Mouse (Mus musculus): ENCODE data around the gene Arrdc3.

Arrdc3 gene

GRCm38 (mm10) chr13:80920939-80921338, 37.8 kb downstream of the Arrdc3 start:
- no peak for ATAC-seq (ENCODE audit: low TSS enrichment)

DNA sequence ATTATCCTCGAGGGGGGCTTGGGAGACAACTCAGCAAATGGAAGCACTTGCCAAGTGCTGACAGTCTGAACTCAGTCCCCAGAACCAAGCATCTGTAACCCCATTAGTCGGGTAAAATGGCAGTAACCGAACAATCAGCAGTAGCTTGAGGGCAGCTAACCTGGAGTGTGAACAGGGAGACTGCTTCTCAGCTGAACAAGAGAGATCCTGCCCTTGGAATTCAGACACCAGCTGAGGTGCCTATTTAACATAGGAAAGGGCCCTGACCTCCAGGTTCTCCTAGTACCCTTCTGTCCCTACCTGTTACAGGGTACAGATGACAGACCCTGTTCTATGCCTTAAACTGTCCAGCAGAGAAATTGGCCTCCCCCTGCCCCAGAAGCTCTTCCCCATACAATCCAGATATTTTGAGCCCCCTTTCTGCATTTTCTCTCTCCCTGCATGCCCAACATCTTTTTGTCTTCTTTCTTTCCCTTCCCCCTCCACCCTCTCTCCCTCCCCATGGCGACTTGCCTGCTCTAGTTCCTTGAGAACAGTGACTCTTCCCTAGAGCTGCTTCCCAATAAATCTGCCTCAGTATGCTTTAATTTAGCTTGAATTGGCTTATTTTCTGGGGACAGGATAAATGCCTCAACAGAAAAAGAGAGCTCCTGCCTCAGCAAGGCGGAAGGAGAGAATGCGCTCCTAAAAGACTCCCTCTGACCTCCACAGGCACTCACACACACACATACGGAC, 38.6 kb downstream of the Arrdc3 start:
- ATAC-seq (ENCODE audit: low TSS enrichment) = peak; percentile 23; the same call in 1 of the 2 replicates

DNA sequence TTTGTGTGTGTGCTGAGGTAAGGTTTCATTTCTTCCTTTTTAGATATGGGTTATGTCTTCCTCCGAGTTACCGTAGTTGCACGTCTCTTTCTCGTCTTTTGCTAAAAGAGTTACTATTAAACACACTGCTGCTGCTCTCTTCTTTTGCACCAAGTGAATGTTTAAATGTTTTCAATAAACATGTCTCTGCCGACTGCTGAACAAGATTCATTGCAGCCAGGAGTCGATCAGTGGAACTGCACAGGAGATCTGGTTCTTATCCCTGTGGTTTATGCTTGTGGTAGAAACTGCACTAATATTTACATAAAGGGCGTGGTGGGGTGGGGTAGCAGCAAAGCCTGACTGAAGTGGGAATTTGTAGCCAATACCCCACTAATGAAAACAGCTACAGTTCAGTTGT, 45.0 kb downstream of the Arrdc3 start:
- ATAC-seq (ENCODE audit: low TSS enrichment) = no peak

DNA sequence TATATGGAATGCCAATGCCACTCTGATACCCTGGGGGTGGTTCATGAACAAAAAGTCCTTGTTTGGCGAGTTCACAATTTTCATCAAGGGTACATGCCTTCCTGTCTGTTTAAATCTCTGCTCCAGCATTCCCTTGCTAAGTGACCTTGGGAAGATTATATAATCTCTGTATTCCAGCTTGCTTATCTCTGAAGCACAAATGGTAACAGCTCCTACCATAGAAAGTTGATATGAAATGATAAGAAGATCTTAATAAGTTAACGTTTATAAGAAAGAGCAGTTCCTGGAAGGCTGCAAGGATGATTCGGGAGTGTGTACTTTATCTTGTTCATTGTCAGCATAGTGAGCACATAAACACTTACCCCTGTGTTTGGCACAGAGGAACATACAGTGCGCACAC, 46.8 kb downstream of the Arrdc3 start:
- no peak for ATAC-seq (ENCODE audit: low TSS enrichment)

DNA sequence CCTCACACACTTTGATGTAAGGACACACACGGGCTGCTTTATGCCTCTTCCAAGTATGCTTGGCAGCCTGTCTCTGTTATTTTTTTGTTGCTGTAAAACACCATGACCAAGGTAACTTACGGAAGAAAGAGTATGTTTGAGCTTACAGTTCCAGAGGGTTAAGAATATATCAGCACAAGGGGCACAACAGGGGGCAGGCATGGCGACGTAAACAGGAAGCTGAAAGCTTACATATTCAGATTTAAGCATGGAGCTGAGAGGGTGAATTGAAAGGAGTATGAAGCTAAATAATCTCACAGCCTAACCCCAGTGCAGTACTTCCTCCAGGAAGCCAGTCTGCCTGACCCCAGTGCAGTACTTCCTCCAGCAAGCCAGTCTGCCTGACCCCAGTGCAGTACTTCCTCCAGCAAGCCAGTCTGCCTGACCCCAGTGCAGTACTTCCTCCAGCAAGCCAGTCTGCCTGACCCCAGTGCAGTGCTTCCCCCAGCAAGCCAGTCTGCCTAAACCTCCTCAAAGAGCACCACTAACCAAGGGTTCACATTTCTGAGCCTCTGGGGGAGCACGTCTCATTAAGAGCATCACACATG, 49.7 kb downstream of the Arrdc3 start:
- no peak for ATAC-seq (ENCODE audit: low TSS enrichment)

- ATAC-seq (ENCODE audit: low TSS enrichment) = peak; percentile 39; the same call in 1 of the 2 replicates
These were observed 53.2 kb downstream of the Arrdc3 start for GRCm38 (mm10) chr13:80936426-80936825.

- ATAC-seq (ENCODE audit: low TSS enrichment) = no peak
These were observed 56.0 kb downstream of the Arrdc3 start for GRCm38 (mm10) chr13:80939228-80939627.

DNA sequence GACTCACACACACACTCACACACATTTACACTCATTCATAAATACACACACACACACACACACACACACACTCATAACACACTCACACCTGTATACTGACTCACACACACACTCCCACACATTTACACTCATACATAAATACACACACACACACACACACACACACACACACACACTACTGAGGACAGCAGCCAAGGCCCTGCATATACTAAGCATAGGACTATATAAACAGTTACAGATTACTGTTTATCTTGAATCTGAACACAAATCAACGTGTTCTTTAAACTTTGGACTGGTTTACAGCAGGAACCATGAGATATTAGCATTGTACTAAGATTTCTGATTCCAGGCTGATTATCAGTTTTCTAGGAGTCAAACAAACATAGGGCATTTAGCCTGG, 56.7 kb downstream of the Arrdc3 start:
- no peak for ATAC-seq (ENCODE audit: low TSS enrichment)

DNA sequence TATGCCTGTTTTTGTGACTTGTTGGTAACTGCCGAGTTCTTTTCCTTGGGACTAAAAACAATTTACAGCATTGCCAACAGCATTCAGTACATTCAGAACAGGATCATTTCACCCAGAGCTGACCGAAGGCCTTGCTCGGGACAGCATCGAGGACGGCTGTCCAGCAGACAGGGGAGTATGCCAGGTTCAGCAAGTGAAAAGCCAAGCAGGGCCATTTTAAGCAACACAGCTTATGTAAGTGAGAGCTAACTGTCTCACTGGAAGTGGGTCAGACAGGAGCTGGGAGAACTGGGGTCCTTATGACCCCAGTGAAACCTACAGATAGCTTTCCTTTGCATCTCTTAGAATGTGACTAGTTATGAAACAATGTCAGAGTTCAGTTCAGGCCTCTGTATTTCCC, 57.2 kb downstream of the Arrdc3 start:
- peak; percentile 60 for ATAC-seq (ENCODE audit: low TSS enrichment)

DNA sequence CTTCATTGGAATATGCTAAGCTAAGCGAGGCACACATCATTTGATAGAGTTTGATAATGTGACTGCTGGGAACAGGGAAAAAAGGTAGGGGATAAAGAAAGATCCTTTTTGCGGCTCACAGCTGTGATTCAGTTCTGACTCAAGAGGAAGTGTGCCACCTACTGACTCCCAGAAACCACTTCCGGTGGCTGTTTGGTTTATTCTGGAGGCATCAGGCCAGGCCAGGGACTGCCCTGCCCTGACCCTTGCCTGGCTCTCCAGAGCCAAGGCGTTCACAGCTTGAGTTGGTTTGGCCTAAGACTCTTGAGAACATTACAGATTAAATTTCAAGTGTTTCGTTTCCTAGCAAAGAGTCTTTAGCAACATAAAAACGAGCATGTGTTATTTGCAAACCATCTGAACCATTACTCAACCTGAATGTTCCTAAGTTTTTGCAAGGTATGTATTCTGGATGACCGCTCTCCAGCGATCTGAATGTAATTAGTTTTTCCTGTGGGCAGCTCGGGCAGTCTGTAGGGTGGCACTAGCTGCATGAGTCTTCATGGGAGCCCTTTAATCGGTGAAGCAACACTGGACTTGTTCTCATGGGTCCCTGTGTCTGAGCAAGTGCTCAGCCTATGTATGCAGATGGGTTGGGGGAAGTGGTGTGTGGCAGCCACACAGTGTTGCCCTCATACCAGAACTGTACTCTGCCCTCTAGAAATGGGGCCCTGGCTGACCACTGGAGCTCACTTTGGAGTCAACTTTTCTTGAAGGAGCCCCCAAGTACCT, 57.9 kb downstream of the Arrdc3 start:
- peak; percentile 75 for ATAC-seq (ENCODE audit: low TSS enrichment)

DNA sequence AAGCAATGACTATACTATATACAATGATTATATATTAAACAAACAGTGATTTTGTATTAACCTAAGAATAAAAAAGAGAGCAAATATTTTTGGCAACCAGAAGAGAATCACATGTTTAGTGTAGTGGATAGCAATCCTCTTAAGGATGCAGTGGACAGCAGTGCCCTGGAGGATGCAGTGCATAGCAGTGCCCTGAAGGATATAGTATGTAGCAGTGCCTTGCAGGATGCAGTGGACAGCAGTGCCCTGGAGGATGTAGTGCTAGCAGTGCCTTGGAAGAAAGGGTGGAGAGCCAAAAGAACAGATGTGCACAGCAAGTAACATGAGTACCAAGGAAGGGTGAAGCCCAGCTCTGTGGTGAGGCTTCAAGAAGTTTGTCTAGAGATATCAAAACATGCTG, 61.3 kb downstream of the Arrdc3 start:
- ATAC-seq (ENCODE audit: low TSS enrichment) = no peak

All from frontal cortex, adult (tissue).